Mouse (Mus musculus) ES-Bruce4 (cell line): ENCODE data around the gene Fsd2.

Source experiments
- CTCF ChIP-seq: IDR thresholded peaks from one replicate; pipeline ENCODE4 v1.8.1; 2011; ENCODE audit warnings: low read depth, low read length
- EP300 ChIP-seq: IDR thresholded peaks from 2 replicates; pipeline ENCODE4 v1.6.1; 2011; ENCODE audit warnings: low read depth, low read length; ENCODE audit not compliant: insufficient read depth
- POLR2A ChIP-seq: IDR thresholded peaks from one replicate; pipeline ENCODE4 v1.8.1; 2011; ENCODE audit warnings: low read length; ENCODE audit not compliant: insufficient read depth

- no peak for TF ChIP-seq CTCF
- TF ChIP-seq EP300, result no peak
- TF ChIP-seq POLR2A, result no peak
Measured at GRCm38 (mm10) chr7:81587238-81587637, 20.5 kb upstream of the Fsd2 start.
